Mouse (Mus musculus) G1E (cell line): ENCODE data around the gene Nectin1.

Experiments used
- CTCF ChIP-seq: IDR thresholded peaks from 2 replicates; pipeline ENCODE4 v1.5.1; 2012; ENCODE audit warnings: low read depth, low read length, inconsistent platforms, mixed read lengths
- GATA1 ChIP-seq: IDR thresholded peaks from 2 replicates; pipeline ENCODE4 v1.6.1; 2012; ENCODE audit warnings: borderline replicate concordance, low read length, inconsistent platforms, mixed read lengths

- TF ChIP-seq CTCF (no peak), GATA1 (no peak)
Measured at GRCm38 (mm10) chr9:43793411-43793810, 49.6 kb downstream of the Nectin1 start.
